Mouse (Mus musculus) brain, adult 10 weeks (tissue): ENCODE measurements around the gene Atpaf2. TPM values are rescaled to one million over a fixed set of nuclear protein-coding genes. Genes with fewer than 3 reads are reported as not detected.

Experiments used
- polyA plus RNA-seq: library from polyadenylated mRNA; stranded (reverse); fragments of 350-450 nt; fragmentation: Illumina TruSeq; extraction: RNeasy Lipid Tissue Mini Kit (QIAGEN cat#74804); gene quantifications from one replicate; pipeline ENCODE4 v1.2.3, GENCODE M21; 2015; ENCODE audit warnings: low read depth, low replicate concordance

Gene Atpaf2
- 29.0 TPM for polyA plus RNA-seq

DNA sequence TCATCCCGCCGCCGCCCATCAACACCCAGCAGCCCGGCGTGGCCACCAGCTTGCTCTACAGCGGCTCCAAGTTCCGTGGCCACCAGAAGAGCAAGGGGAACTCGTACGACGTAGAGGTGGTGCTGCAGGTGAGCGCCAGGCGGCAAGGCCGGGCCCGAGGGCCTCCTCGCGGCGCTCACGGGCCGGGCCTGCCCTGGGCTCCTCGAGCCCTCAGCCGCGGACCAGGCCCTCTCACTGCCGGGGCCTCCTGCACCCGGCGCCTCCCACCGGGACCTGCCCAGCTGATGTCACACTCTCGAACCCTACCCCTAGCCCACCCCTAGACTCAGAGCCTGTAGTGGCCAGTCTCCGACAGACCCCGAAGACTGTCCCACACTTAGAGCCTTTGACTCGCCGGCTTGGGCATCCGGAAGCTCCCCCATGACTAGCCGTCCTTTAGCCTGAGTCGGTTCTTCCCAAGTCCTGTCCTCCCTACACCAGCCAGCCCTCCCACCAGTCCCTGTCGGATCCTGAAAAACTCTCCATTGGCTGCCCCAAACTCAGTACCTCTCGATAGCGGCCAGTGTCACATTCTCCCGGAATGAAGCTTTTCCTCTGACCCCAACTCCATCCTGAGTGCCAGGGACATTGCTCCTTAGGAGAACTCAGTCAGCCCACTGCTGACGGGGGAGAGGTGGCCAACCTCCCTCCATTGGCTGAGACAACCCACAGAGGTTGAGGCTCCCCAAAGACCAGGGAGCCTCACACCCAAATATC, at the start of gene Atpaf2:
TSS of gene Atpaf2 (minus strand) at position 741 of the 756 bp plus-strand sequence.

DNA sequence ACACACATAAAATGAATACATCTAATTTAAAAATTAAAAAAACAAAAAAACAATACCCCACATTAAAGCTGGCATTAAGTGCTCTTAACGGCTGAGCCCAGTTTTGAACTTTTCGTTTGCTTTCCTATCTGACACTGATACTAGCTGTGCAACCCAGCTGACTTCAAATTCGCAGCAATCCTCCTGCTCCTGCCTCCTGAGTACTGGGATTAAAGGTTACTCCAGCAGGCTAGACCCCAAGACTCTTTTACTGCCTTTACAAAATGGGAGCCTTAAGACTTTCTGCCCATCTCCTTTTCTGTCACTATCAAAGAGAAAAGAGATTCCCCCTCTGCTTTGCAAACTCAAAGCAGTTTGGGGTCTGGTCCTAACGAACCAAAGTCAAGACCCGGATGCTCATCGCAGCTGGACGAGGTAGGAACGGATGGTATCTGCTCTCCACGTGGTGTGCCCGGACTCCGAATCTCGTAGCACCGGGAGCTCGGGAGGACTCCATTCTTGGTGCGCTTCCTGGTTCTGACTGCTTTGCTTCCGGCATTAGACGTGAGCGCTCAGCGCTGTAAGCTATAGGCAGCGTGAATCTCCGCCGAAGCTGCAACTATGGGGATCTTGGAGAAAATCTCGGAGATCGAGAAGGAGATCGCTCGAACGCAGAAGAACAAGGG, 36.0 kb upstream of the Atpaf2 start, which contains the start of gene Drg2:
TSS of gene Drg2 (plus strand) at position 512 of the 665 bp plus-strand sequence.

DNA sequence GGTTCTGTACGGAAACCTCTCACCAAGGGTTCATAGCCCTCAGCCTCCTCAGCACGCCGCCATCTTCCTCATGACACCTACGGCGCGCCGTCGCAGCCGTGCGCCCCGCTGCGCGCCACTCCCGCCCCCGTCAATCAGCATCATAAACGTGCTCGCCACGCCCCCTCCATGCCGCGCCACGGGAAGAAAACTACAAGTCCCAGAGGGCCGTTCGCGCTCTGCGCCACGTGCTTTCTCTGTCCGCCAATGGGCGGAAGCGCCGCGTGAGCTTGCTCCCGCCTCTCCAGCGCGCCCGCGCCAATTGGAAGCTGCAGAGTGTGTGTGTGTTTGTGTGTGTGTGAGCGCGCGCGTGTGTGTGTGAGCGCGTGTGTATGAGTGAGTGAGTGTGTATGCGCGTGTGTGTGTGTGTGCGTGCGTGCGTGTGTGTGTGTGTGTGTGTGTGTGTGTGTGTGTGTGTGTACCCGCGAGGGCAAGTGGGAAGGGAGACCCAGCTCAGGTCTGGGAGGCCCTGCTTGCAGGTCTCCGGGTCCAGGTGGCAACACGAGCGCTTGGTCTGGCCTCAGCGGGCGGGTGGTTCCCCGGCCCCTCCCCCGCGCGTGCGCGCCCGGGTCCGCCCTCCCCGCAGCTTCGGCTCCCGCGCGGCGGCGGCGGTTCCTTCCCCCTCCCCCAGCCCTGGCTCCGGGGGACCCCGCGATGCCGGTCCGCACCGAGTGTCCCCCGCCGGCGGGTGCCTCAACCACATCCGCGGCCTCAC, 1.1 kb downstream of the Atpaf2 start, which contains the start of gene Gid4:
TSS of gene Gid4 (plus strand) at position 183 of the 754 bp plus-strand sequence.

DNA sequence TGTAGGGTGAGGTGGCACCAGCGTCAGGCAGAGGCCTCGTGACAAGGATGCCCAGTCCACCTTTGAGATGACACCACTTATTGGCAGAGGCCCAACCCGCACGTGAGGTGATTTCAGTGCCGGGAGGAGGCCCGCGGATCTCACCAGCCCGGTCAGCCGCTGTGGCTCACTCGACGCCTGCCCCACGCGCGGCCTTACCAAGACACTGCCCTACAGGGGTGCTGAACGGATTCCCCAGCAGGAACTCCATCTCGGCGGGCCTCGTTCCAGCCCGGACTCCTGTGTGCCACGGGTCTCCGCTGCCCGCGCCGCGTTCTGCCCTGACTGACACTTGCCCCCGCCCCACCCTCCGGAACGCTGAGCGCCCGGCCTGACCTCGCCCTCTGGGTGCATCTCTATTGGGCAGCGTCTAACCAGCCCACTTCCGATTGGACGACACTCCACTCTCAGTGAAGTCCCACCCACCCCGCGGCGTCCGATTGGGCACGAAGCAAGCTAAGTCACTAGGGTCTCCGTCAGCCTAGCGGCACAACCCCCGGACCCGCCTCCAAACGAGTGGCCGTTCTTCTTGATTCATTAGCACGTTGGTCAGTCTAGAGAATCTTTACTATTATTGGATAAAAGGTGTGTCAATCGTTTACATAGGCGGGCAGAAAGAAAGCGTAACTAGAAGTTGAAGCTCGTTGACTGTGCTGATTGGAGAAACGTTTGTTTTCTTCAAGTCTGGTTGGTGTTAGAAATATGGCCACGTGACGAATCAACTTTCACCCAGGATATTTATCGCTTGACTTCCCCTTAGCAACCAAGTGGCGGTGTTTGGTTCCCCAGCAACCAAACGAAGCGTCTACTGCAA, 65.5 kb downstream of the Atpaf2 start, which contains the start of the genes Tom1l2 and Drc3:
TSS of gene Tom1l2 (minus strand) at position 347 of the 853 bp plus-strand sequence.
TSS of gene Drc3 (plus strand) at position 771 of the 853 bp plus-strand sequence.

Other genes starting within 250 kb of the Atpaf2 start
- 42.6 TPM for gene Srebf1, start 195.9 kb downstream of the Atpaf2 start, polyA plus RNA-seq
- gene Tom1l2, start 65.6 kb downstream of the Atpaf2 start, polyA plus RNA-seq: 167 TPM
- gene Drc3, start 65.1 kb downstream of the Atpaf2 start, polyA plus RNA-seq: 17.7 TPM
- gene Gid4, start 1.3 kb downstream of the Atpaf2 start, polyA plus RNA-seq: 45.1 TPM
- 66.5 TPM for gene Drg2, start 36.1 kb upstream of the Atpaf2 start, polyA plus RNA-seq
- gene Myo15, start 50.9 kb upstream of the Atpaf2 start, polyA plus RNA-seq: 0.10 TPM
- gene Alkbh5, start 117.9 kb upstream of the Atpaf2 start, polyA plus RNA-seq: 25.1 TPM